Mouse (Mus musculus) spleen, postnatal 14 days (tissue): ENCODE results near the gene Ankrd31.
"Not testable (repeated sequence)": the region's sequence is repeated elsewhere in the genome, so short reads cannot be mapped to it uniquely, and the experiment has no call there.

Experiments used
- DNase-seq, 2 experiments: peaks; one replicate each; pipeline ENCODE4 v3.0.0; 2021 to 2022; ENCODE audit warnings: low spot score in 2 of 2

Gene Ankrd31

GRCm38 (mm10) chr13:96748109-96748845 is at the start of gene Ankrd31:
Gene Ankrd31, plus strand, starts transcription at chr13:96748272.
- no peak for DNase-seq

GRCm38 (mm10) chr13:96702567-96703278 is 45.3 kb upstream of the Ankrd31 start:
- no peak for DNase-seq

- no peak for DNase-seq
These were observed 38.5 kb upstream of the Ankrd31 start for GRCm38 (mm10) chr13:96709269-96710233.

DNA sequence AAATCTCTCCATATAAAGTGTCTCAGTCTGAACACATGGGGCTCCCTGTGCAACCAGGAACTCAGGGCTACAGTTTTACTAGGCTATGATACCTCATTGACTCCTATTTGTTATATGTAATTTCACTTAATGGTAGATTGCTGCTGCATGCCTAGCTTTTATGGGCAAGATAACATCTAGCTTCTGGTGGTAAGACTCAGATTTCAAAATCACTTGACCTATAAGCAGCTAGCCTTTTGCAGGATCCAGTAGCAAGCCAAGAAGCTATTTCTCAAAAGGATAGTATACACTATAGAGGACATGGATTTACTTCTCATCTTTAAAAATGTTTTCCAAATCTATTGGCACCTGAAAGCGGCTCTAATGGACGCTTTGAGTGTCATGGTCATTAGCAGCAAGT is 31.8 kb upstream of the Ankrd31 start:
- no peak for DNase-seq

DNA sequence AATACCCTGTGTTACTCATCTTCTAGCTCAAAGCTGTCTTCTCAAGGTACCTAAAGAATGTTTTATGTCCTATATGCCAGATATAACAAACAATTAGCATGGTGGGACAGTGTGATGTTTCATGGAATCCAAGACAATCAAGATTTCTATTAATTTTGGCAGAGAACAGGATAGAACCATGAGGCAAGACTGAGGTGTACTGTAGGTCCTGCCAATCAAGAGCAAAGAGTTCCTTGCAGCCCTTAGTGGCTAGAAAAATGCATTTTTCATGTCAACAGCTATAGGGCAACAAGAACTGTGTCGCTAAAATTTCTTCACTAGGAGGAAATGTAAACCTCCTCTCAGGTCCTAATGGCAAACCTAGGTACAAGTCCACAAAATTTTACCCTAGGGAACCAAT is 30.3 kb upstream of the Ankrd31 start:
- DNase-seq, result no peak

DNA sequence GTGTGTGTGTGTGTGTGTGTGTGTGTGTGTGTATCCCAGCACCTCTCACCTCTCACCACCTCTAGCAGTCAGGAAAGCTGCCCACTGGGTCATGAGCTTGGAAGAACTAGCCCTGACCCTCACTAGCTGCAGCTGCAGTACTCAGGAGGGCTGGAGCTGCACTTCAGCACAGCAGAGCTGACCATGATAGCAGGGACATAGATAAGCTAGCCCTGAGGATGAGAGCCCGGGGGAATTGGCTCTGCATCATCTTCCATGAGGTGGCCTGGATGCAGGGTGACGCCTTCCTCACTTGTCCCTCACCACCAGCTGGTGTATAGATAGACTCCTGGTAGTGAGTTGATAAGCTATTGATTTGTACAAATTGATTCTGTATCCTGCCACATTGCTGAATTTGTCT is 28.1 kb upstream of the Ankrd31 start:
- no peak for DNase-seq

- DNase-seq, result no peak
These were observed 19.8 kb upstream of the Ankrd31 start for GRCm38 (mm10) chr13:96728289-96728688.

- DNase-seq, result no peak
These were observed 18.9 kb upstream of the Ankrd31 start for GRCm38 (mm10) chr13:96729146-96729545.

- no peak for DNase-seq
These were observed 18.0 kb upstream of the Ankrd31 start for GRCm38 (mm10) chr13:96730116-96730515.

GRCm38 (mm10) chr13:96735175-96735574 is 12.9 kb upstream of the Ankrd31 start:
- no peak for DNase-seq

GRCm38 (mm10) chr13:96740159-96740558 is 7.9 kb upstream of the Ankrd31 start:
- DNase-seq, result no peak

DNA sequence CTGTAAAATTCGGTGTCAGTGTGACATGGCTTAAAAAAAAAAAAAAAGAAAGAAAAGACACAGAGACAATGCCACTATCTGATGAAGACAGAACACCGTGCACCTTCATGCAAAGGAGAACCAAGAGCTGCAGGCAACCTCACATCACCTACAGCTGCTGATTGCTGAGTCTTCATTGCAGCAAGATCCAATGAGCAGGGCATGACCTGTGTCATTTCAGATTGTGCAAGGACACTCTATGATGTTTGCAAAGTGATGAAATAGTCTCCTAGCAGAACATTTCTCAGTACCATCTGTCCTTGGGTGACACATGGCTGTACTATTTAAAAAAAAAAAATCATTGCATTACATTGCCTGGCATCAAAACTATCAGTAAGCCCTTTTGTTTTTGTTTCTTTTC is 5.2 kb upstream of the Ankrd31 start:
- no peak for DNase-seq

DNA sequence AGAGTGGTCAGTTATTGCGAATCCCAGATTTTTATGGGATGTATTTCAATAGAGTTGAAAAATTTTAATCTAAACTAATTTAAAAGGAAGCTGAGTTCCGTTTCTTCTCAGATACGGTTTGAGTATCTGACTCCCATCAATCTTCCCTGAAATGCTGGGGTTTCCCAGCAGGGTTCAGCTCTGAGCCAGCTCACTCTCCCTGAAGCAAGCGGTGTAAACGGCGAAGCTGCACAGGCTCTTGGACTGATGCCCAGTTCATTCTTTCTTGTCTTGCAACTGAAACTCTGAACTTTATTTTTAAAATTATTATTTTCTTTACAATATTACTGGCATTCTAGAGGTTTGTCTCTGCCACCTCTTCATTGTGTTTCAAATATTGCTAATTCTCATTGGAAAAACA is 2.0 kb upstream of the Ankrd31 start:
- DNase-seq, result no peak

DNA sequence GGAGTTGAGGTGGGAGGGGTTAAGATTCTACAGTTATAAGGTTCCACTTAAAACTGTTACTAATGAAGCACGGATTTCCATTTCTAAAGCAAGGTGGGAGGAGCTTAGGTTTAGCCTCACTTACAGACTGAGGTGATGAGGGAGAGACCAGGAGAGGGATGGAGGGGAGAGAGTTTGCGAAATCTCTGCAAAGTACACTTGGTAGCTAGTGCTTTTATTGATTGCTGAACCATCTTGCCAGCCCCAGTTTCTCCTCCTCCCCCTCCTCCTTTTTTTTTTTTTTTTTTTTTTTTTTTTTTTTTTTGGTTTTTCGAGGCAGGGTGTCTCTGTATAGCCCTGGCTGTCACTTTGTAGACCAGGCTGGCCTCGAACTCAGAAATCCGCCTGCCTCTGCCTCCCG is 1.8 kb downstream of the Ankrd31 start:
- no peak for DNase-seq

DNA sequence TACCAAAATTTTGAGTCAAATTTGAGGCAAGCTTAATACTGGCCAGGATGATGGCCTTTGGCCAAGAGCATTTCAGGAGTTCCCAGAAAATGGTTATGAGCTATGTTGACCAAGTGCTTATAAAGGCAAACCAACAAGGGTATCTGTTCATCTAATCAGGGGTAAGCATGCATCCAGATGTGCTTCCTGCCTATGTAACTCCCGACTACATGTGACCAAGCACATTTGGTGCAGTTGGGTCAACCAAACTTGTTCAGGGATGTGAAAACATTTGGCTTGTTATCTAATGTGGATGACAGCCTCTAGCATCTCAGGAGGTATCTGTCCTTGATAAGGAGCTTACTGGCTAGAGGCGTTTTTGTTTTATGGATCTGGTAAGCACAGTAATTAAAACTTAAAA is 12.8 kb downstream of the Ankrd31 start:
- DNase-seq, result no peak

GRCm38 (mm10) chr13:96786071-96786470 is 38.0 kb downstream of the Ankrd31 start:
- not testable (repeated sequence) for DNase-seq

GRCm38 (mm10) chr13:96793451-96793850 is 45.4 kb downstream of the Ankrd31 start:
- DNase-seq, result no peak

DNA sequence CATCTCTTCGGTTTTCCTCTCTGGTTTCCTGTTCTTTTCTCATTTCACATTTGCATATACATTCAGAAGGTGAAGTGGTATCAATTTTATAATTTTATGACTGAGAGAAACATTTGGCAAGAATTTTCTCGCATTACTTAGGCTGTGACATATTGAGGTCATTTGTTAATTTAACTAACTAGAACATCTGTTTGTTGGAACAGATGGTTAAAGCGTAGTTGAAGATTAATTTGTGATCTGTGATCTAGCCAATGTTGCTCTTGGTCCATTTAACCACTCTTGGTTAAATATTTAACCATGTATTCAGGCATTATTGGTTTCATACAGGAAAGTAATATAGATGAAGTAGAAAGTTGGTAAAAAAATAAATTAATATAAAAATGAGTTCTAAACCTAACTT is 47.2 kb downstream of the Ankrd31 start:
- DNase-seq, result no peak

DNA sequence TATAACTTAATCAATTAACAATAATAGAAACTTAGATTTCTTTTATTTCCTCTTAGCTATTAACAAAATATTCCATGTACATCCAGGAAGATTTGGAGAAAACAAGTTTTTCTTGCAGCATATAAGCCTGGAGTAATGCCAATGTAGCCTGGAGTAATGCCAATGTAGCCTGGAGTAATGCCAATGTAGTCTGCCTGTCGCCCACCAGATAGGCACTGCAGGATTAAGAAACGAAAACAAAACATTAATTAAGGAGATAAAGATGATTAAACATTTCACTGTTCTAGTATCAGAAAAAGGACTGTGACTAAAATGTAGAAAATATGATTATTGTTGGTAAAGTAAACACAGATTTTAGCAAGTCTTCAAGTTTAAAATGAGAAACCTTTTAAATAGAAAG is 49.4 kb downstream of the Ankrd31 start:
- no peak for DNase-seq

GRCm38 (mm10) chr13:96849752-96850151 is 101.7 kb downstream of the Ankrd31 start:
- DNase-seq, result no peak

DNA sequence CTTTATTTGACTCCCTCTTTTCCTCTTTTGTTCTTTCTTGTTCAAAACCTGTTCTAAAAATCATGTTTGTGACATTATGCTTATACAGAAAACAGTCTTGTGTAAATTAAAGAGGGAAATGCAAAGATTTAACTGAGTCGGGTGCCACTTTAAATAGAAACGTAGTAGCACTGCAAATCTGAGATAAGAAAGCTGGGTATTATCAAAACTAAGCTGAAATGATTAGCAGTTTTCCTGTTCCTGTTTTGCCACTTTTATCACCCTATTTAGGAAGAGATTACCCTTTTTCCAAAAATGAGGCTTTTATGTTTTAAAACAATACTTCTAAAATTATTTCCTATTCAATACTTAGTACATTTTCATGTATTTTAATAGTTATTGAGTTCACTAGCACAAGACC is 104.1 kb downstream of the Ankrd31 start:
- DNase-seq, result no peak

DNA sequence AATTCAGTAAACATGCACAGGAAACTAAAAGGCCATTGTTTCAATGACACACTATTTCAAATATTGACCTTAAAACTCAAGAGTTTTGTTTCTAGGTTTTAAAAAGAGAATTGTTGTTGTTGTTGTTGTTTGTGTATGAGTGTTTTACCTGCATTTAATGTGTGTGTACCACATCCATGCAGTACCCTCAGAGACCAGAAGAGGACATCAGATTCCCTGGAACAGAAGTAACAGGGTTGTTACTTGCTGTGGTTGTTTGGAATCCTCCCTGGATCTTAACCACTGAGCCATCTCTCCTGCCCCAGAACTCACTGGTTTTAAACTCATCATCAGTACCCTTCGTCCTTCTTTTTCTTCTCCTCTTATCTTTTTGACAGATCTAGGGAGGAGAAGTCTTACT is 105.2 kb downstream of the Ankrd31 start:
- no peak for DNase-seq
